Mouse (Mus musculus) mesoderm, embryonic 11.5 days (tissue): Measurements from ENCODE around the gene Zfp286.

Source experiments
- DNase-seq: peaks from one replicate; pipeline ENCODE4 v3.0.0-alpha.2; 2012; ENCODE audit warnings: low read depth, low spot score

Zfp286 gene

DNA sequence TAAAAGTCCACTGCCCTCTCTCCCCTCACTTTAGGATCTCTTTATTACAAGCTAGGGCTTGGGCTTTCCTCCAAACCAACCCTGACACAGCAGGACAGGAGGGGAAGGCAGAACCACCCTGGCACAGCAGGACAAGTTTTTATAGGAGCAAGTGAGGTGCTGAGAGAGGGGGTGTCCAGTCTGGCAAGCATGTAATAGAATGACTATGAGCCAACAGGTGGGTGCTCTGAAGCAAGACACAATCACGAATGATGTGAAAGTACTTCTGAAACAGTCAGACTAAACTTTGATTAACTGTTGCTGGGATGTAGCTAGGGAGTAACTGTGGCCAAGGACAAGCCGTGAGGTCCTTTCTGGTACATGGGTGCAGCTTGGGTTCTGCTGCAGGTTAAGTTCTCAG lies 83.1 kb downstream of the Zfp286 start:
- no peak for DNase-seq
